Mouse (Mus musculus): ENCODE data around the gene Ice2. TPM values are rescaled to one million over a fixed set of nuclear protein-coding genes. Genes with fewer than 3 reads are reported as not detected.
A peak's percentile ranks its signal among the peaks of the same experiment; 100 is the strongest.

Gene Ice2
- polyA plus RNA-seq, 1 experiment from 2014 or later, result 15.5 TPM

GRCm38 (mm10) chr9:69453901-69454666 is 56.4 kb downstream of the Ice2 start:
- peaks cover 35% of the 10 kb centered on the region for H3K4me1 ChIP-seq (replicated peaks)

GRCm38 (mm10) chr9:69454691-69455090 is 57.0 kb downstream of the Ice2 start:
- peak overlapping the region; percentile 82 for H3K4me2 ChIP-seq (replicated peaks)
- peak overlapping the region; percentile 71 for H3K4me3 ChIP-seq (replicated peaks)
- H3K9me3 ChIP-seq, result no peaks in the 10 kb centered on the region
- H3K27me3 ChIP-seq (replicated peaks), result no peaks in the 10 kb centered on the region
- WGBS, result 60% methylated on average over 4 of the region's 4 CpGs
- H3K27ac ChIP-seq, result peak overlapping the region; percentile 92
- H3K36me3 ChIP-seq, result no peaks in the 10 kb centered on the region
- ATAC-seq, result no peak
- peaks cover 41% of the 10 kb centered on the region for H3K4me1 ChIP-seq (replicated peaks)
- H3K9ac ChIP-seq, result peak overlapping the region; percentile 80

More at GRCm38 (mm10) chr9:69453901-69454666, 56.4 kb downstream of the Ice2 start:
- H3K9ac ChIP-seq, result peak overlapping the region; percentile 80
- H3K27ac ChIP-seq, result peak overlapping the region; percentile 92
- no peaks in the 10 kb centered on the region for H3K36me3 ChIP-seq
- peak; percentile 54 for ATAC-seq
- peak overlapping the region; percentile 82 for H3K4me2 ChIP-seq (replicated peaks)
- peak overlapping the region; percentile 71 for H3K4me3 ChIP-seq (replicated peaks)
- H3K27me3 ChIP-seq (replicated peaks), result no peaks in the 10 kb centered on the region
- WGBS, result 9% methylated on average over 32 of the region's 32 CpGs
- H3K9me3 ChIP-seq, result no peaks in the 10 kb centered on the region

GRCm38 (mm10) chr9:69455391-69455790 is 57.7 kb downstream of the Ice2 start:
- Histone ChIP-seq H3K27ac (peak overlapping the region; percentile 81), H3K4me3 (replicated peaks) (peak overlapping the region; percentile 71), H3K4me2 (replicated peaks) (peak overlapping the region; percentile 82), H3K9ac (peak overlapping the region; percentile 33; the same call in 1 of the 2 replicates), H3K36me3 (no peaks in the 10 kb centered on the region), H3K4me1 (replicated peaks) (peaks cover 44% of the 10 kb centered on the region), H3K9me3 (no peaks in the 10 kb centered on the region), H3K27me3 (replicated peaks) (no peaks in the 10 kb centered on the region)
- WGBS, result 65% methylated on average over 4 of the region's 4 CpGs
- no peak for ATAC-seq

- Histone ChIP-seq H3K9me3 (no peaks in the 10 kb centered on the region), H3K4me1 (replicated peaks) (peaks cover 44% of the 10 kb centered on the region), H3K27ac (0 out of 2 replicates have a peak overlapping the region, but pooled peaks have one; percentile 19), H3K27me3 (replicated peaks) (no peaks in the 10 kb centered on the region), H3K4me3 (replicated peaks) (no peak overlapping the region), H3K9ac (no peak overlapping the region), H3K36me3 (no peaks in the 10 kb centered on the region), H3K4me2 (replicated peaks) (0 out of 2 replicates have a peak overlapping the region, but pooled peaks have one; percentile 45)
- ATAC-seq, result no peak
- 77% methylated on average over 15 of the region's 15 CpGs for WGBS
Observed at GRCm38 (mm10) chr9:69456406-69457075, 58.8 kb downstream of the Ice2 start.

- H3K9ac ChIP-seq, result no peak overlapping the region
- H3K27me3 ChIP-seq (replicated peaks), result no peaks in the 10 kb centered on the region
- H3K4me2 ChIP-seq (replicated peaks), result peak overlapping the region; percentile 45
- no peaks in the 10 kb centered on the region; the same call in 1 of the 2 replicates for H3K36me3 ChIP-seq
- 90% methylated on average over 3 of the region's 3 CpGs for WGBS
- peaks cover 44% of the 10 kb centered on the region for H3K4me1 ChIP-seq (replicated peaks)
- H3K4me3 ChIP-seq (replicated peaks), result no peak overlapping the region
- H3K27ac ChIP-seq, result peak overlapping the region; percentile 85
- ATAC-seq, result no peak
- no peaks in the 10 kb centered on the region for H3K9me3 ChIP-seq
Observed at GRCm38 (mm10) chr9:69457143-69457542, 59.4 kb downstream of the Ice2 start.

- Histone ChIP-seq H3K36me3 (peaks cover 3% of the 10 kb centered on the region; the same call in 1 of the 2 replicates), H3K4me1 (replicated peaks) (peaks cover 41% of the 10 kb centered on the region), H3K4me3 (replicated peaks) (no peak overlapping the region), H3K9me3 (no peaks in the 10 kb centered on the region), H3K27me3 (replicated peaks) (no peaks in the 10 kb centered on the region), H3K4me2 (replicated peaks) (peak overlapping the region; percentile 45), H3K9ac (no peak overlapping the region), H3K27ac (peak overlapping the region; percentile 85)
- ATAC-seq, result peak; percentile 63
- 22% methylated on average over 14 of the region's 14 CpGs for WGBS
Observed at GRCm38 (mm10) chr9:69457747-69458625, 60.3 kb downstream of the Ice2 start.

GRCm38 (mm10) chr9:69458982-69459381 is 61.3 kb downstream of the Ice2 start:
- Histone ChIP-seq H3K4me3 (replicated peaks) (no peak overlapping the region), H3K4me2 (replicated peaks) (no peak overlapping the region), H3K27me3 (replicated peaks) (no peaks in the 10 kb centered on the region), H3K9ac (no peak overlapping the region), H3K27ac (peak overlapping the region; percentile 28; the same call in 1 of the 2 replicates), H3K36me3 (peaks cover 3% of the 10 kb centered on the region; the same call in 1 of the 2 replicates), H3K9me3 (no peaks in the 10 kb centered on the region), H3K4me1 (replicated peaks) (peaks cover 39% of the 10 kb centered on the region)
- ATAC-seq, result no peak
- WGBS, result 30% methylated on average over 2 of the region's 2 CpGs

GRCm38 (mm10) chr9:69459876-69460275 is 62.2 kb downstream of the Ice2 start:
- H3K4me1 ChIP-seq (replicated peaks), result peaks cover 38% of the 10 kb centered on the region

GRCm38 (mm10) chr9:69463046-69463445 is 65.3 kb downstream of the Ice2 start:
- Histone ChIP-seq H3K36me3 (peaks cover 9% of the 10 kb centered on the region; the same call in 1 of the 2 replicates), H3K9ac (no peak overlapping the region), H3K9me3 (no peaks in the 10 kb centered on the region), H3K4me3 (replicated peaks) (no peak overlapping the region), H3K4me2 (replicated peaks) (no peak overlapping the region), H3K27ac (no peak overlapping the region), H3K27me3 (replicated peaks) (no peaks in the 10 kb centered on the region), H3K4me1 (replicated peaks) (peaks cover 38% of the 10 kb centered on the region)
- no peak for ATAC-seq
- 77% methylated on average over 2 of the region's 2 CpGs for WGBS

More at GRCm38 (mm10) chr9:69459876-69460275, 62.2 kb downstream of the Ice2 start:
- H3K4me2 ChIP-seq (replicated peaks), result no peak overlapping the region
- H3K27me3 ChIP-seq (replicated peaks), result no peaks in the 10 kb centered on the region
- peaks cover 3% of the 10 kb centered on the region; the same call in 1 of the 2 replicates for H3K36me3 ChIP-seq
- H3K27ac ChIP-seq, result no peak overlapping the region
- ATAC-seq, result no peak
- WGBS, result 85% methylated on average over 7 of the region's 7 CpGs
- no peak overlapping the region for H3K4me3 ChIP-seq (replicated peaks)
- H3K9ac ChIP-seq, result no peak overlapping the region
- no peaks in the 10 kb centered on the region for H3K9me3 ChIP-seq

GRCm38 (mm10) chr9:69464109-69464756 is 66.5 kb downstream of the Ice2 start:
- Histone ChIP-seq H3K9ac (no peak overlapping the region), H3K4me2 (replicated peaks) (no peak overlapping the region), H3K4me3 (replicated peaks) (no peak overlapping the region), H3K4me1 (replicated peaks) (peaks cover 37% of the 10 kb centered on the region), H3K36me3 (peaks cover 9% of the 10 kb centered on the region; the same call in 1 of the 2 replicates), H3K9me3 (no peaks in the 10 kb centered on the region), H3K27me3 (replicated peaks) (no peaks in the 10 kb centered on the region), H3K27ac (no peak overlapping the region)
- WGBS, result 46% methylated on average over 6 of the region's 6 CpGs
- ATAC-seq, result no peak

GRCm38 (mm10) chr9:69466098-69466497 is 68.4 kb downstream of the Ice2 start:
- 0 out of 2 replicates have a peak overlapping the region, but pooled peaks have one; percentile 14 for H3K27ac ChIP-seq
- no peak overlapping the region for H3K4me3 ChIP-seq (replicated peaks)
- no peaks in the 10 kb centered on the region for H3K9me3 ChIP-seq
- H3K4me1 ChIP-seq (replicated peaks), result peaks cover 48% of the 10 kb centered on the region
- no peak overlapping the region for H3K4me2 ChIP-seq (replicated peaks)
- no peak overlapping the region for H3K9ac ChIP-seq
- no peak for ATAC-seq
- WGBS, result 59% methylated on average over 4 of the region's 4 CpGs
- peaks cover 9% of the 10 kb centered on the region; the same call in 1 of the 2 replicates for H3K36me3 ChIP-seq
- no peaks in the 10 kb centered on the region for H3K27me3 ChIP-seq (replicated peaks)
